Mouse (Mus musculus) large intestine, adult 2 months (tissue): ENCODE results near the gene Sez6l. TPM values are rescaled to one million over a fixed set of nuclear protein-coding genes. Genes with fewer than 3 reads are reported as not detected.

Source experiments
- DNase-seq: peaks from one replicate; pipeline ENCODE4 v3.0.0-alpha.2; 2012; ENCODE audit warnings: low read depth, low spot score
- WGBS: fragments of 180-500 bp; shearing (Covaris S2); methylation state at CpG from one replicate; pipeline ENCODE4 v1.1.7; 2018; 5-methylcytosine and 5-hydroxymethylcytosine counted together
- polyA plus RNA-seq: library from polyadenylated mRNA; depleted of rRNA; stranded (reverse); fragments of >200 nt; gene quantifications from 2 replicates; pipeline ENCODE4 v1.2.3, GENCODE M21; 2012

Gene Sez6l
- polyA plus RNA-seq, 1 experiment: 0.40 TPM

- 54% methylated on average over 5 of the region's 5 CpGs for WGBS
Measured at GRCm38 (mm10) chr5:112409274-112409673, 167.7 kb downstream of the Sez6l start.

GRCm38 (mm10) chr5:112406017-112406416, 171.0 kb downstream of the Sez6l start:
- WGBS: 50% methylated on average over 3 of the region's 3 CpGs
- no peak for DNase-seq

More at GRCm38 (mm10) chr5:112409274-112409673, 167.7 kb downstream of the Sez6l start:
- DNase-seq: no peak

GRCm38 (mm10) chr5:112402437-112402836, 174.5 kb downstream of the Sez6l start:
- no peak for DNase-seq
- 37% methylated on average over 3 of the region's 3 CpGs for WGBS

GRCm38 (mm10) chr5:112399284-112399683, 177.7 kb downstream of the Sez6l start:
- WGBS: 66% methylated on average over 10 of the region's 10 CpGs
- DNase-seq: no peak

GRCm38 (mm10) chr5:112396066-112396465, 180.9 kb downstream of the Sez6l start:
- DNase-seq: no peak
- WGBS: 71% methylated on average over 18 of the region's 18 CpGs

- no peak for DNase-seq
- WGBS: 4% methylated on average over 62 of the region's 67 CpGs
Measured at GRCm38 (mm10) chr5:112394779-112395443, 182.1 kb downstream of the Sez6l start, which contains the start of gene Asphd2. Gene Asphd2 (minus strand): TSS chr5:112394866.

- 3% methylated on average over 19 of the region's 28 CpGs for WGBS
- no peak for DNase-seq
Measured at GRCm38 (mm10) chr5:112394415-112394763, 182.6 kb downstream of the Sez6l start.

GRCm38 (mm10) chr5:112393741-112394414, 183.1 kb downstream of the Sez6l start:
- no peak for DNase-seq
- 15% methylated on average over 18 of the region's 18 CpGs for WGBS

GRCm38 (mm10) chr5:112391676-112392323, 185.2 kb downstream of the Sez6l start:
- 63% methylated on average over 27 of the region's 27 CpGs for WGBS
- DNase-seq: no peak

GRCm38 (mm10) chr5:112391002-112391401, 186.0 kb downstream of the Sez6l start:
- DNase-seq: no peak
- 48% methylated on average over 16 of the region's 16 CpGs for WGBS

- no peak for DNase-seq
- WGBS: 77% methylated on average over 9 of the region's 9 CpGs
Measured at GRCm38 (mm10) chr5:112389352-112389751, 187.6 kb downstream of the Sez6l start.

GRCm38 (mm10) chr5:112385973-112386372, 191.0 kb downstream of the Sez6l start:
- no peak for DNase-seq
- 50% methylated on average over 2 of the region's 2 CpGs for WGBS

- DNase-seq: no peak
- WGBS: 85% methylated on average over 13 of the region's 13 CpGs
Measured at GRCm38 (mm10) chr5:112384805-112385472, 192.0 kb downstream of the Sez6l start.

- WGBS: 33% methylated on average over 17 of the region's 17 CpGs
Measured at GRCm38 (mm10) chr5:112382641-112383330, 194.2 kb downstream of the Sez6l start.

GRCm38 (mm10) chr5:112382042-112382441, 194.9 kb downstream of the Sez6l start:
- WGBS: 67% methylated on average over 9 of the region's 9 CpGs
- DNase-seq: no peak

More at GRCm38 (mm10) chr5:112382641-112383330, 194.2 kb downstream of the Sez6l start:
- no peak for DNase-seq

- DNase-seq: no peak
- WGBS: 79% methylated on average over 11 of the region's 11 CpGs
Measured at GRCm38 (mm10) chr5:112381154-112381553, 195.8 kb downstream of the Sez6l start.

GRCm38 (mm10) chr5:112378716-112379115, 198.3 kb downstream of the Sez6l start:
- DNase-seq: no peak
- WGBS: 77% methylated on average over 6 of the region's 6 CpGs

- WGBS: 96% methylated on average over 1 of the region's 1 CpGs
Measured at GRCm38 (mm10) chr5:112377380-112377779, 199.6 kb downstream of the Sez6l start.

GRCm38 (mm10) chr5:112376111-112376510, 200.9 kb downstream of the Sez6l start:
- DNase-seq: no peak
- whole genome bisulfite sequencing: 94% methylated on average over 4 of the region's 4 CpGs

More at GRCm38 (mm10) chr5:112377380-112377779, 199.6 kb downstream of the Sez6l start:
- DNase-seq: no peak
